Mouse (Mus musculus) lung, postnatal 10 days (tissue): ENCODE measurements at regions not wholly inside any gene's neighbourhood (a gene's known extent, or its start where the extent isn't known, plus 50 kb on each side); places are given as distances from the start of the nearest gene placed in this dataset.

ENCODE experiments used
- DNase-seq: peaks from one replicate; pipeline ENCODE4 v3.0.0; 2021

- DNase-seq, result peak; percentile 1
Observed at GRCm38 (mm10) chr9:112014796-112015195, 220.9 kb downstream of the Arpp21 start.

GRCm38 (mm10) chr9:111994401-111994800 is 241.3 kb downstream of the Arpp21 start:
- DNase-seq, result no peak

- DNase-seq, result no peak
Observed at GRCm38 (mm10) chr9:111993844-111994243, 241.9 kb downstream of the Arpp21 start.

- DNase-seq, result no peak
Observed at GRCm38 (mm10) chr9:111990060-111990459, 245.7 kb downstream of the Arpp21 start.

GRCm38 (mm10) chr9:111963405-111964037 is 272.2 kb downstream of the Arpp21 start:
- no peak for DNase-seq

GRCm38 (mm10) chr9:111957799-111958198 is 267.7 kb upstream of the Stac start:
- no peak for DNase-seq

GRCm38 (mm10) chr9:111939271-111940067 is 249.3 kb upstream of the Stac start:
- DNase-seq, result peak; percentile 10

GRCm38 (mm10) chr9:111932455-111932854 is 242.3 kb upstream of the Stac start:
- no peak for DNase-seq

GRCm38 (mm10) chr9:111918275-111918940 is 228.3 kb upstream of the Stac start:
- DNase-seq, result peak; percentile 64

- peak; percentile 36 for DNase-seq
Observed at GRCm38 (mm10) chr9:111916684-111917535, 226.8 kb upstream of the Stac start.

- no peak for DNase-seq
Observed at GRCm38 (mm10) chr9:111908806-111909205, 218.7 kb upstream of the Stac start.

- no peak for DNase-seq
Observed at GRCm38 (mm10) chr9:111900196-111900595, 210.0 kb upstream of the Stac start.

- DNase-seq, result no peak
Observed at GRCm38 (mm10) chr9:111897626-111898025, 207.5 kb upstream of the Stac start.

GRCm38 (mm10) chr9:111879710-111880109 is 189.6 kb upstream of the Stac start:
- no peak for DNase-seq

- no peak for DNase-seq
Observed at GRCm38 (mm10) chr9:111876846-111877245, 186.7 kb upstream of the Stac start.

GRCm38 (mm10) chr9:111870466-111870865 is 180.3 kb upstream of the Stac start:
- DNase-seq, result no peak

- no peak for DNase-seq
Observed at GRCm38 (mm10) chr9:111869801-111870382, 179.7 kb upstream of the Stac start.

- DNase-seq, result no peak
Observed at GRCm38 (mm10) chr9:111858051-111858450, 167.9 kb upstream of the Stac start.

- DNase-seq, result no peak
Observed at GRCm38 (mm10) chr9:111854976-111855375, 164.8 kb upstream of the Stac start.

GRCm38 (mm10) chr9:111846366-111846765 is 156.2 kb upstream of the Stac start:
- DNase-seq, result no peak

- no peak for DNase-seq
Observed at GRCm38 (mm10) chr9:111841151-111841550, 151.0 kb upstream of the Stac start.

GRCm38 (mm10) chr9:111838069-111838820 is 148.1 kb upstream of the Stac start:
- no peak for DNase-seq
